Mouse (Mus musculus): ENCODE results near the gene Gm48552. TPM values are rescaled to one million over a fixed set of nuclear protein-coding genes. Genes with fewer than 3 reads are reported as not detected.

The Gm48552 gene
- total RNA-seq (2021) = 1 to 10 TPM in 1 of 2 experiments, under 1 TPM in 1; 0.84 to 1.0 TPM
- long read RNA-seq, experiment 1, partial matches to known transcripts = 0 of 1 reads
- long read RNA-seq, experiment 1, other reads (novel, unspliced or antisense) = 0 of 1 reads
- long read RNA-seq, experiment 2 = 0 reads

DNA sequence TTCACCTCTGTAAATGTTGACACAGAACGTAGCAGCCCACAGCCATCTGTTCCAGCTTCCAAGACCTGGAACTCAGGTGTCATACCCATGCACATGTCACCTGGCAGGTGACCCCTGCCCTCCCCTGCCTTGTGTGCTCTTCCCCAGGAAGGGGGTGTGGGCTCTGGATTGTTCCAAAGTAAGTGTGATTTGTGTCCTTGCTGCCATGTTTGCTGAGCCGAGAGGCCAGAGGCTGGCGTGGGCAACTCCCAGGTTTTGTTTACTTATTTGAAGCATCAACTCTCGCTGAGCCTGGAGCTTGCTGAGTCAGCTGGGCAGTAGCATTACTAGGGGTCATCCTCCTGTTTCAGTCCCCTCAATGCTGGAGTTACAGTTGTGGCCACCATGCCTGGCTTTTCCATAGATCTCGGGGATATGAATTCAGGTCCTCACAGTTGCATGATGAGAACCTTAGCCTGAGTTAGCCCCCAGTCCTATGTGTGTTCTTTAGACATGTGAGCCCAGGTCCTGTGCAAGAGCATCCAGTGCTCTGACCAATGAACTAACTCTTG lies at the start of gene Gm48552:
Gene Gm48552 (plus strand): TSS at position 501 of the 551 bp plus-strand sequence.
- intact Hi-C loops (cut with DNase I) = no loop called here
- Histone ChIP-seq H3K4me3 (no peak within 1 kb of the TSS), H3K27ac (peak within 1 kb of the TSS; percentile 40)
- no peak for DNase-seq
- no peak for TF ChIP-seq CTCF (IDR thresholded peaks at IDR 0.05)

DNA sequence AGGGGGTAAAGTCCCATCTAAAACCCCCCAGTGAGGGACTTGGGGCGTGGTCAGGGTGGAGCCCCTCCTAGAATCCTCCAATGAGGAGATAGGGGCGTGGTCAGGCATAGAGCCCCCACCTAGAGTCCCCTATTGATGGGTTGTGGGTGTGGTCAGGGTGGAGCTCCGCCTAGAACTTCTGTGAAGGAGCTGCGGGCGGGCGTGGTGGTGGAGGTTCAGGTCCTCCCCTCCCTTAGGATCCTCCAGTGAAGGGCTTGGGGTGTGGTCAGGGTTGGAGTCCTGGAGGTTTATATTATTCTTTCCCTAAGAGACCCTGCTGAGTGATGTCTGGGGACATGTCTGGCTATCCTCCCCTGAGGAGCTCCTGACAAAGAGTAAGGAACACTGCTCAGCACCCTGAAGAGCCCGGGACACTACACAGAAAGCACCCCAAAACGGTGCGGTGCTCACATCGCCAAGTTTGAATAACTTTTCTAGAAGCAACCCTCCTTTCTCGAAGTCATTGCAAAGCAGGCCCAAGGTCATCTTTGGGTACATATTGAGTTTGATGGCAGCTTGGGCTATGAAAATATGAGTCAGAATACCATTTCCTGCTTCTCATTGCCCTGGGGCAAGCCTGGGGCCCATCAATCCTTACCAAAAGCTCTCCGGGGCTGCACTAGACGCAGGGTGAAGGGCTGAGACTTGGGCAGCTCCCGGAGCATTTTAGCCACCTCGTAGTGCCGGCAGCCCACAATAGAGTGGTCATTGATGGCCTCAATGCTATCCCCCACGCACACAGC lies 48.1 kb upstream of the Gm48552 start:
- TF ChIP-seq CTCF (IDR thresholded peaks at IDR 0.05) = no peak
- DNase-seq = no peak
- intact Hi-C loops (cut with DNase I) = loop anchor here (2.0 kb wide), 1 partner anchor 52 kb away; no protein-coding TSS in a partner anchor
- no peak overlapping the region for H3K4me3 ChIP-seq
- H3K27ac ChIP-seq = no peak overlapping the region

DNA sequence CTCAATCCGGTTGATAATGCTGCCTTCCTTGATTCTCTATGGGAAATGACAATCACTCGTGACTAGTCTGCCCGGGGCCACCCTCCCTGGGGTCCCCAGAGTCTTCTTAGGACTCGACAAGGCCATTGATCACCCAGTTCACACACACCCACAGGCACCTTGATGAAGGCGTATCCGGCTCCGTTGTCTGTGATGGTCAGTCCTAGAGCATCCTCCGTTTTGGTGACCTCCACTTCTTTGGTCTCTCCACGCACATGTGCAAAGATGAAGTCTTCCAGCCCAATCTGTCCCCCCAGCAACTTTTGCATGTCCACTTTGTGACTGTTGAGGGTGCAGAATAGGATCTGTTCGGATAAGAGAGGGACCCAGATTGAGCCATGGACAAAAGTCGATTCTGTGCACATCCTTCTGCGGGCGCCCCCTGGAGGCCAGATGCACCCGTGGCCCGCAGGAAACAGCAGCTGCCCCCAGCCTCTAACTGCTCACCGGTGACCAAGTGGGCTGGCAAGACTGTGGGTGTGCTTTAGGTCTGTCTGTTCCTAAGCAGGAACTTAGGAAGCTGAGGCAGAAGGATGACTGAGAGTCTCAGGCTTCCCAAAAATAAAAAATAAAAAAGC lies 47.4 kb upstream of the Gm48552 start:
- intact Hi-C loops (cut with DNase I) = loop anchor here (2.0 kb wide), 1 partner anchor 53 kb away; no protein-coding TSS in a partner anchor
- peak; percentile 90 for TF ChIP-seq CTCF (IDR thresholded peaks at IDR 0.05)
- Histone ChIP-seq H3K27ac (no peak overlapping the region), H3K4me3 (peak overlapping the region; percentile 22)
- peak; percentile 79 for DNase-seq

GRCm38 (mm10) chr10:81342686-81343505 lies 45.9 kb upstream of the Gm48552 start, which contains the start of gene Gipc3:
Gipc3 (minus strand) TSS chr10:81343266.
- H3K27ac ChIP-seq = peak within 1 kb of the TSS; percentile 69
- no peak for TF ChIP-seq CTCF (IDR thresholded peaks at IDR 0.05)

GRCm38 (mm10) chr10:81344421-81345161 lies 44.2 kb upstream of the Gm48552 start:
- no peak for DNase-seq
- intact Hi-C loops (cut with DNase I) = no loop called here
- peak; percentile 39 for TF ChIP-seq CTCF (IDR thresholded peaks at IDR 0.05)
- H3K27ac ChIP-seq = no peak overlapping the region
- no peak overlapping the region for H3K4me3 ChIP-seq

More at GRCm38 (mm10) chr10:81342686-81343505, 45.9 kb upstream of the Gm48552 start, which contains the start of gene Gipc3:
- no peak for DNase-seq
- peak within 1 kb of the TSS; percentile 78 for H3K4me3 ChIP-seq
- intact Hi-C loops (cut with DNase I) = loop anchor here (2.0 kb wide), 1 partner anchor 18 kb away; no protein-coding TSS in a partner anchor

GRCm38 (mm10) chr10:81345162-81345534 lies 43.7 kb upstream of the Gm48552 start:
- no peak overlapping the region for H3K27ac ChIP-seq
- intact Hi-C loops (cut with DNase I) = no loop called here

GRCm38 (mm10) chr10:81346453-81347067 lies 42.2 kb upstream of the Gm48552 start:
- Histone ChIP-seq H3K4me3 (peak overlapping the region; percentile 18), H3K27ac (0 out of 2 replicates have a peak overlapping the region, but pooled peaks have one; percentile 12)
- TF ChIP-seq CTCF (IDR thresholded peaks at IDR 0.05) = no peak
- no peak for DNase-seq
- intact Hi-C loops (cut with DNase I) = no loop called here

More at GRCm38 (mm10) chr10:81345162-81345534, 43.7 kb upstream of the Gm48552 start:
- H3K4me3 ChIP-seq = no peak overlapping the region
- no peak for DNase-seq
- TF ChIP-seq CTCF (IDR thresholded peaks at IDR 0.05) = no peak

DNA sequence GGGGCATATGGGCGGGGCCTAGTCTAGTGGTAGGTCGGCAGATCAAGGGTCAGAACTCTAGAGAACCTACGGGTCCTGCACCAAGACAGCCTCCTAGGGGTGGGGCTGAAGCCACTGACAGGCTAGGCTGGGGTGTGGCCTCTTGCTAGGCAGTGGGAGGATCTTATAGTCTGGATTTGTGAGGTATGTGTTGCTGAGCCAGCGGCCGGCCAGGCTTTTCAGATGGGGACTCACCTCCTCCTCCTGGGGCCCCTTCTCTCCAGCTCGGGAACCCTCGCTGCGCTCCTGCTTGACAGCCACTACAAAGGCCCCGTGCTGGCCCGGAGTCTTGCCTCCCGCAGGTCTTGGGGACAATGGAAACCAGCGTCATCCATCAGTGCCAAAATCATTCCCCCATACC lies 39.7 kb upstream of the Gm48552 start:
- Histone ChIP-seq H3K27ac (peak overlapping the region; percentile 96), H3K4me3 (peak overlapping the region; percentile 99)
- no peak for TF ChIP-seq CTCF (IDR thresholded peaks at IDR 0.05)
- DNase-seq = no peak
- intact Hi-C loops (cut with DNase I) = loop anchor here (2.0 kb wide), 1 partner anchor 26 kb away; no protein-coding TSS in a partner anchor

- no peak for TF ChIP-seq CTCF (IDR thresholded peaks at IDR 0.05)
- Histone ChIP-seq H3K27ac (peak overlapping the region; percentile 96), H3K4me3 (peak overlapping the region; percentile 99)
- intact Hi-C loops (cut with DNase I) = loop anchor here (2.0 to 5.0 kb wide), 2 partner anchors 27 to 58 kb away; partner anchors contain the start of genes Pip5k1c and Tjp3
- no peak for DNase-seq
Observed at GRCm38 (mm10) chr10:81349961-81350350, 38.8 kb upstream of the Gm48552 start.

DNA sequence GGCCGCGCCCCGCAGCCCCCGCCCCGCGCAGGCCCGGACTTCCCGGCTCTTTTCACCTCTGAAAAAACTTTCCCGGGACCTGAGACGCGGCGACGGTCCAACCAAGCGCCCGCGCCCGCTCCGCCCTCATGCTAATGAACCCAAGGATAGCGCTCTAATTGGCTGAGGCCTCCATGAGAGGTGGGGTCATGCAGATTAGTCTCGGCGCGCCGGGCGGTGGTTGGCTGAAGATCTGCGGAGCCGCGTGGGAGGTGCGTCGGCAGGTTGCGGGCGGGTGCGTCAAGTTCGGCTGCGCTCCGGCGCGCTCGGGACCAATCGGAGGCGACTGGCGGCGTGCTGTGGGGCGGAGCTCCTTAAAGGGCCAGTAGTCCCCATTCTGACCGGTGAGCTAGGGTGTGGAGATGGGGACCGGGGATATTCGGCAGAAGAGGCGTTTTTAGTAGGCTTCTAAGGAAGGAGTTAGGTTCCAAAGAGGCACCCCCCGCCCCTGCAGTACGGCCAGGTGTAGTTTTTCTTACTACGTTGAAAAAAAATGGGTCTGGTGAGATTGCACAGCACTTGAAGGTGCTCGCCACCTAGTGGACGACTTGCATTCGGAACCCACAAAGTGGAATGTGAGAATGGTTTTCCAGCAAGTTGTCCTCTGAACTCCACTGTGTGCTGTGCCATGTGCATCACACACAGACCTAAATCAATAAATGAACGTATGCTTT lies 38.3 kb upstream of the Gm48552 start, which contains the start of gene Hmg20b:
Gene Hmg20b (minus strand): TSS at position 130 of the 713 bp plus-strand sequence.
- peak; percentile 91 for TF ChIP-seq CTCF (IDR thresholded peaks at IDR 0.05)
- intact Hi-C loops (cut with DNase I) = loop anchor here (5.0 kb wide), 1 partner anchor 58 kb away; the partner anchor contains the start of genes Pip5k1c and Tjp3
- Histone ChIP-seq H3K27ac (peak within 1 kb of the TSS; percentile 96), H3K4me3 (peak within 1 kb of the TSS; percentile 99)
- DNase-seq = peak; percentile 100
